Mouse (Mus musculus): ENCODE measurements around the gene Zmat5. TPM values are rescaled to one million over a fixed set of nuclear protein-coding genes. Genes with fewer than 3 reads are reported as not detected.
"Not testable (repeated sequence)": the region's sequence is repeated elsewhere in the genome, so short reads cannot be mapped to it uniquely, and the experiment has no call there.

Gene Zmat5
- polyA plus RNA-seq, 1 experiment from 2014 or later = 51.2 TPM

DNA sequence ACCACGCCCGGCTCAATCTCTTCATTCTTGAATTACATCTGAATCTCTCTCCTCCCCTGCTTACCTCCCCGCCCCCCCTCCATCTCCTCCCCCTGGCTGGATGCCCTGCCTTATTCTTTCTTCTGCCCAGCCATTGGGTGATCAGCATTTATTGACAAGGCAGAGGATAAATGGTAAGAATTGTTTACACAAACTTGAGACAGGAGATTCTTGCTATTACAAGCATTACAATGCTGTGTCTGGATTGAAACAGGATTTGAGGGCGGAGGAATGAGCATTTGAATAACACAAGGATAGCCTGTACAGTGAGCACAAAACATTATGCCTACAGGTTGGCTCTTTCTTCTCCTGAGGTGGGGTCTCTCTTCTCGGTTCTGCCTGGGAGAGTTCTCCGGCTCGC lies 14.1 kb upstream of the Zmat5 start:
- Histone ChIP-seq H3K36me3 (no peaks in the 10 kb centered on the region), H3K27ac (replicated peaks) (no peak overlapping the region), H3K4me1 (peaks cover 6% of the 10 kb centered on the region; the same call in 1 of the 2 replicates), H3K27me3 (replicated peaks) (no peaks in the 10 kb centered on the region; the same call in 1 of the 2 replicates), H3K9ac (no peak overlapping the region), H3K4me3 (no peak overlapping the region), H3K4me2 (no peak overlapping the region), H3K9me3 (0 out of 2 replicates have a peak, but pooled peaks cover 5% of the 10 kb centered on the region)
- 73% methylated on average over 7 of the region's 7 CpGs for WGBS
- ATAC-seq (ENCODE audit: extremely low read depth, insufficient number of reproducible peaks, low FRiP score, low TSS enrichment) = no peak

DNA sequence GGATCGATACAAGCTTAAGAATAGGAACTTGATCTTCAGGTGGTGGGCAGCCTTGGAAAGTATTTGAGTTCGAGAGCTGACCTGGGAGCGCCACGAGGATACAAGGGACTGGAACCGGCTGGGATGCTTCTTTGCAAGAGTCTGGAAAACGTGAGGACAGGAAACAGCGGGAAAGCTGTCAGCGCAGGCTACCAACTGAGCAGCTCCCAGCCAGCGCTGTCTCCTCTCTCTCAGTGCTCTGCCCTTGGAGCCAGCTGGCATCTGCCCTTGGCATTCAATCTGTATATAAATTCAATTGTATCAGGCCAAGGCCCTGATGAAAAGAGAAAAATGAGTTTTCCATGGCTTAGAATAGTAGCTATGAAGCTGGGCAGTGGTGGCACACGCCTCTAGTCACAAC lies 13.3 kb upstream of the Zmat5 start:
- no peak overlapping the region for H3K27ac ChIP-seq (replicated peaks)
- no peaks in the 10 kb centered on the region; the same call in 1 of the 2 replicates for H3K27me3 ChIP-seq (replicated peaks)
- no peak for ATAC-seq (ENCODE audit: extremely low read depth, insufficient number of reproducible peaks, low FRiP score, low TSS enrichment)
- no peak overlapping the region for H3K4me3 ChIP-seq
- WGBS = 39% methylated on average over 10 of the region's 10 CpGs
- no peaks in the 10 kb centered on the region for H3K36me3 ChIP-seq
- 0 out of 2 replicates have a peak, but pooled peaks cover 5% of the 10 kb centered on the region for H3K9me3 ChIP-seq
- H3K4me1 ChIP-seq = 0 out of 2 replicates have a peak, but pooled peaks cover 6% of the 10 kb centered on the region
- H3K4me2 ChIP-seq = no peak overlapping the region
- H3K9ac ChIP-seq = no peak overlapping the region

DNA sequence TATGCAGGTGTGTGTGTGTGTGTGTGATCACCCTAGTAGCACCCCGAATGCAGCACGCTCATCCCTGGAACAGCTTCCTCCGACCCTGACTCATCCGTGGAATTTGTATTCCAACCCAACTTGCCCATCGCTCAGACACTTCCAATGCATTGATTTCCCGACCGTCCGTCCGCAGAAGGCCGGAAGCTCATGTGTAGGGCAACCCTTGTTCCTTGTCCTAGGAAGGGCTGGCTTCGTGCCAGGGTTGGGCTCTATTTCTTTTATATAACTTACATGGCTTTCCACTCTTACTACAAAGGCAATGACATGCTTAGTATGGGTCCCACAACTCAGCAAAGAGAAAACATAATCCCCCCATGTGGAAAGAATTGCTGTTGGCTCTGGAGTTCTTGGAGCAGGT lies 12.3 kb upstream of the Zmat5 start:
- no peak overlapping the region for H3K9ac ChIP-seq
- 88% methylated on average over 11 of the region's 11 CpGs for WGBS
- H3K36me3 ChIP-seq = no peaks in the 10 kb centered on the region
- H3K27ac ChIP-seq (replicated peaks) = no peak overlapping the region
- H3K4me2 ChIP-seq = no peak overlapping the region
- H3K27me3 ChIP-seq (replicated peaks) = no peaks in the 10 kb centered on the region; the same call in 1 of the 2 replicates
- H3K4me1 ChIP-seq = 0 out of 2 replicates have a peak, but pooled peaks cover 6% of the 10 kb centered on the region
- H3K9me3 ChIP-seq = 0 out of 2 replicates have a peak, but pooled peaks cover 5% of the 10 kb centered on the region
- H3K4me3 ChIP-seq = no peak overlapping the region
- ATAC-seq (ENCODE audit: extremely low read depth, insufficient number of reproducible peaks, low FRiP score, low TSS enrichment) = no peak

DNA sequence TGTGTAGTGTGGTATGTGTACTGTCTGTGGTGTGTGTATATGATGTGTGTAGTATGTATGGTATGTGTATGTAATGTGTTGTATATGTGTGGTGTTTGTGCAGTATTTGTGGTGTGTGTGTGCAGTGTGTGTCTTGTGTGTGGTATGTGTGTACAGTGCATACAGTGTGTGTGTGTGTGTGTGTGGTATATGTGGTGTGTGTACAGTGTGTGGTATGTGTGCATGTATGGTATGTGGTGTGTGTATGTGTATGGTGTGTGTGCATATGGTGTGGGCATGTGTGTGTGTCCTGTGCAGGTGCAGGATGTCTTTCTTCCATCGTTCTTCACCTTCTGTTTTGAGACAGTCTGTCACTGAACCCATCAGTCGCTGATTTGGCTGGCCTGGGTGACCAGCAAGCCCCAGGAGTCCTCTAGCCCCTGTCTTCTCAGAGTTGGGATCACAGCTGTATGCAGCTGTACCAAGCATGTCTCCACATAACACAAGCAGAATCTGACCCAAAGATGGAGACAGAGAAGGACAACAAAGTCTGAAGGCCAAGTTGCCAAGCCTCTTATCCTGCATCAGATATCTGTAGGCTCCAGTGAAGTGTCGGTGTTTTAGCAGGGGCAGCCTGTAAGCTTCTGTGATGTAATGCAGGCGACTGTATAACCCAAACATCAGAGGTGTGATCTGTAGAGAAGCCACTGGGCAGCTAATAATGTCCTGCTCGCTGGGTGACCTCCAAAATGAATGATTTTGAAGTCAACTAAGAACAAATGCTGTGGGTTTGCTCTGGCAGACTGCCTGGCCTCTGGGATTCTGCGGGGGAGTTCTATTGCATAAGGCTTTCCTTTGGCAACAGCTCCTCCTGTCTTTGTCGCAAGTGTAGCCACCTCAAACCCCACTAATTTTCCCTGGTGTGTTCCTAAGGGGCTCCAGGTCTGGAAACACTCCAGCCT lies 7.2 kb upstream of the Zmat5 start:
- no peaks in the 10 kb centered on the region for H3K27me3 ChIP-seq (replicated peaks)
- no peak for ATAC-seq (ENCODE audit: extremely low read depth, insufficient number of reproducible peaks, low FRiP score, low TSS enrichment)
- 30% methylated on average over 7 of the region's 7 CpGs for WGBS

DNA sequence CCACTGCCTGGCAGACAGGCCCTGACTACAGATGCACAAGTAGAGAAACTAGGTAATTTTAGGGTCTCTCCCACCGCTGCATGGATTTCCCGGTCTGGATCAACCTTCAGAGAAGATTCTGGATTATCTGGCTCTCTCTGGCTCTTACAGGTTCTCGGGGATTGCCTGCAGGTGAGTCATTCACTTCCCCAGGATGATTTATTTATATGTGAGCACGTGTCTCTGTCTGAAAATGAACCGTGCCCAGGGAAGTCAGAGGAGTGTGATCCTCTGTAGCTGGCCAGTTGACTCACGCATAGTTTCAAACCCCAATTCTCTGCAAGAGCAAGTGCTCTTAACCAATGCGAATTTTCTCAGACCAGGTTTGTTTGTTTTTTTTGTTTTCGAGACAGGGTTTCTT lies 3.8 kb upstream of the Zmat5 start:
- Histone ChIP-seq H3K4me2 (no peak overlapping the region), H3K9me3 (no peaks in the 10 kb centered on the region), H3K4me3 (no peak overlapping the region), H3K27me3 (replicated peaks) (no peaks in the 10 kb centered on the region), H3K36me3 (peaks cover 29% of the 10 kb centered on the region), H3K4me1 (peaks cover 28% of the 10 kb centered on the region), H3K9ac (no peak overlapping the region), H3K27ac (replicated peaks) (no peak overlapping the region)
- no peak for ATAC-seq (ENCODE audit: extremely low read depth, insufficient number of reproducible peaks, low FRiP score, low TSS enrichment)
- WGBS = 77% methylated on average over 8 of the region's 8 CpGs

More for the DNA sequence above, 7.2 kb upstream of the Zmat5 start:
- no peak overlapping the region for H3K4me2 ChIP-seq
- 0 out of 2 replicates have a peak overlapping the region, but pooled peaks have one; percentile 14 for H3K9ac ChIP-seq
- peaks cover 9% of the 10 kb centered on the region for H3K4me1 ChIP-seq
- H3K4me3 ChIP-seq = no peak overlapping the region
- peaks cover 21% of the 10 kb centered on the region for H3K36me3 ChIP-seq
- H3K9me3 ChIP-seq = 0 out of 2 replicates have a peak, but pooled peaks cover 5% of the 10 kb centered on the region
- no peak overlapping the region for H3K27ac ChIP-seq (replicated peaks)

DNA sequence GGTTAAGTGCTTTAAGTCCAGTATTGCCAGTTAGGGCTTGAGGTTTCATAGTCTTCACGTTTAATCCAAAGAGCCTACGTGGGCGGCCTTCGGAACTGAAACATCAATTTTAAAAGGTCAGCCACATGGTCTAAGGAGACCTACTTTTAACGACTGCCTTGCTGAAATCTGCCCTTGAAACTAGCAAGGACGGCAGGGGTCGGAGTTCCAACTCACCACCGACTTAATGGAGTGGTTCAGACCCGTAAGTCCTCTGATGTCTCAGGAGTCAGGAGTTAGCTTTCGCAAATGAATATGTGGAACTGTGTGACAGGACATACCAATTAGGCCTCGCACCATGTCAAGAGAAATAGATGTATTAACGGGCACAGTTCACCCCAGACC lies 798 bp upstream of the Zmat5 start:
- Histone ChIP-seq H3K27me3 (replicated peaks) (no peaks in the 10 kb centered on the region), H3K4me1 (peaks cover 19% of the 10 kb centered on the region), H3K36me3 (peaks cover 29% of the 10 kb centered on the region), H3K9ac (peak overlapping the region; percentile 92), H3K9me3 (no peaks in the 10 kb centered on the region), H3K4me3 (peak overlapping the region; percentile 80), H3K27ac (replicated peaks) (peak overlapping the region; percentile 87), H3K4me2 (peak overlapping the region; percentile 84)
- WGBS = 3% methylated on average over 12 of the region's 12 CpGs
- ATAC-seq (ENCODE audit: extremely low read depth, insufficient number of reproducible peaks, low FRiP score, low TSS enrichment) = no peak

DNA sequence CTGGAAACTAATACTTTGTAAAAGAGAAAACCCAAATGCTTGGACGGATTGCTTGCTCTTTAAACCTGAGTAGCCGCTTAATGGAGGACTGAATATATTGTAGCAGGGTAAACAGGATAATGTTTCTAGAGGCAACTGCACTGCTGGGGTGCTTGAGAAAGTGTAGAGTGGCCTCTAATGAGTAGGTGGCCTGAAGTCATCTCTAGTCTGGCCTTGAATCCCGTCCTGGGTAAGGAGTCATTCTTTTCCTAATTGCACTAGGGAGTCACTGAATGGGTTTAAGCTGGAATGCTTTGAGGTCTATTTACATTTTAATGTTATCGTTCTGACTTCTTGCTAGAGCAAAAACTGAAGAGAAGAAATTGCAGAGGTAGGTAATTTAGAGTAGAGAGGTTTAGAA lies 700 bp downstream of the Zmat5 start:
- H3K27ac ChIP-seq (replicated peaks) = peak overlapping the region; percentile 41; the same call in 1 of the 2 replicates

DNA sequence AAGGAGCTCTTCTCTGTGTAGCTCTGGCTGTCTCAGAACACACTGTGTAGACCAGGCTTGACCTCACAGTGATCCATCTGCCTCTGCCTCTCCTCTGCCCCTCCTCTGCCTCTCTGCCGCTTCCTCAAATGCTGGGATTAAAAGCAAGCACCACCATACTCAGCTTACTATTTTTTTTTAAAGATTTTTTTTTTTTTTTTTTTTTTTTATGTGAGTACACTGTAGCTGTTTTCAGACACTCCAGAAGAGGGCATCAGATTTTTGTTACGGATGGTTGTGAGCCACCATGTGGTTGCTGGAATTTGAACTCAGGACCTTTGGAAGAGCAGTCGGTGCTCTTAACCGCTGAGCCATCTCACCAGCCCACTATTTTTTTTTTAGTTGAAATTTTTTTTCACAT lies 5.7 kb downstream of the Zmat5 start:
- H3K27ac ChIP-seq (replicated peaks); H3K9me3 ChIP-seq; H3K4me2 ChIP-seq; H3K4me1 ChIP-seq; H3K27me3 ChIP-seq (replicated peaks); H3K9ac ChIP-seq; ATAC-seq (ENCODE audit: extremely low read depth, insufficient number of reproducible peaks, low FRiP score, low TSS enrichment); H3K36me3 ChIP-seq; H3K4me3 ChIP-seq: not testable (repeated sequence)
- 80% methylated on average over 4 of the region's 4 CpGs for WGBS

More for the DNA sequence above, 700 bp downstream of the Zmat5 start:
- Histone ChIP-seq H3K4me3 (peak overlapping the region; percentile 80), H3K9ac (peak overlapping the region; percentile 83), H3K27me3 (replicated peaks) (no peaks in the 10 kb centered on the region), H3K4me2 (peak overlapping the region; percentile 84), H3K9me3 (no peaks in the 10 kb centered on the region), H3K4me1 (peaks cover 19% of the 10 kb centered on the region), H3K36me3 (peaks cover 29% of the 10 kb centered on the region)
- ATAC-seq (ENCODE audit: extremely low read depth, insufficient number of reproducible peaks, low FRiP score, low TSS enrichment) = no peak
- WGBS = 10% methylated on average over 4 of the region's 4 CpGs

DNA sequence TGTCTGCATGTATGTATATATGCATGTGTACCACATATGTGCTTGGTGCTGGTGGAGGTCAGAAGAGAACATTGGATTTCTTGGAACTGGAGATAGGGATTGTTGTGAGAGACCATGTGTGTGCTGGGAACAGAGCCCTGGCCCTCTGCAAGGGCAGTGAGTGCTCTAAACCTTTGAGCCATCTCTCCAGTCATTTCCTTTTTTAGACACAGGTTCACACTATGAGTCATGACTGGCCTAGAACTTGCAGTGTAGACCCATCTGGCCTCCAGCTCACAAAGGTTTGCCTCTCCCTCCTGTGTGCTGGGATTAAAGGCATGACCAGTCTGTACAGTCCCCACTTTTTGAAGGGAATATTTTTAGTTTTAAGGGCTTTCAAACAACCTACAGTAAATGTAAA lies 8.3 kb downstream of the Zmat5 start:
- ATAC-seq (ENCODE audit: extremely low read depth, insufficient number of reproducible peaks, low FRiP score, low TSS enrichment) = no peak
- Histone ChIP-seq H3K27ac (replicated peaks) (no peak overlapping the region), H3K27me3 (replicated peaks) (no peaks in the 10 kb centered on the region), H3K36me3 (no peaks in the 10 kb centered on the region), H3K9ac (no peak overlapping the region), H3K4me1 (no peaks in the 10 kb centered on the region; the same call in 1 of the 2 replicates), H3K9me3 (no peaks in the 10 kb centered on the region), H3K4me3 (no peak overlapping the region), H3K4me2 (no peak overlapping the region)

DNA sequence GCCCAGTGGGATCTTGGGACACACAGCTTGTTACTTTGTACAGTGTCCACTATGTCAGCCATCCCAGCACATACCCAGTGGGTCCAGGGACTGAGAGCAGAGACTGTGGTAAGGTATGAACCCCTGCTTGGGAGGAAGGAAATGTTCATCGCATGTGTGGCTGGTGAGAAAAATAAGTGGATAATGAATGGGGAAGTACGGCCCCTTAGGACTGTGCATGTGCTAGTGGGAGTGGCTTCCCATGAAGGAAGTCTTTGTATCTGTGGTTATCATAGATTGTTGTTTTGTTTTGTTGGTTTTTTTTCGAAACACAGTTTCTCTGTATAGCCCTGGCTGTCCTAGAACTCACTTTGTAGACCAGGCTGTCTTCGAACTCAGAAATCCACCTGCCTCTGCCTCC lies 10.2 kb downstream of the Zmat5 start:
- H3K9ac ChIP-seq = no peak overlapping the region
- H3K9me3 ChIP-seq = no peaks in the 10 kb centered on the region
- no peaks in the 10 kb centered on the region for H3K36me3 ChIP-seq
- H3K27ac ChIP-seq (replicated peaks) = no peak overlapping the region
- H3K4me1 ChIP-seq = peaks cover 11% of the 10 kb centered on the region
- 79% methylated on average over 4 of the region's 4 CpGs for WGBS
- no peak overlapping the region for H3K4me3 ChIP-seq
- H3K4me2 ChIP-seq = no peak overlapping the region
- H3K27me3 ChIP-seq (replicated peaks) = no peaks in the 10 kb centered on the region
- no peak for ATAC-seq (ENCODE audit: extremely low read depth, insufficient number of reproducible peaks, low FRiP score, low TSS enrichment)

DNA sequence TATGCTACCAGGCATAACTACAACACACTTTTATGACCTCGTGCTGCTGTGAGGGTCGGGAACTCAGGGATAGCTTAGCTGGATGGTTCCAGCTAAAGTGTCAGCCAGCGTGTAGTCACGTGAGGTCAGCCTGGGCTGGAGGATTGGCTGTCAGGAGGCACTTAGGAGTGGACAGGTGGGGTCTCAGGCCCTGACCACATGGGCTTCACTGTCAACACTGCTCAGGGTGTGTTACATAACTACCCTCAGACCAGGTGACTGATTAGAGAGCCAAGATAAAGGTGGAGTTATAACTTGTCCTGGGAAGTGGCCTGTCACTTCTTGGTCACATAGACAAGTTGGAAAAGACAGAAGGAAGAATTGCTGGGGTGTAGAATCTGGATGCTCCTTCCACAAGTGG lies 11.1 kb downstream of the Zmat5 start:
- Histone ChIP-seq H3K4me1 (peaks cover 11% of the 10 kb centered on the region), H3K9ac (no peak overlapping the region), H3K9me3 (no peaks in the 10 kb centered on the region), H3K4me3 (no peak overlapping the region), H3K4me2 (no peak overlapping the region), H3K27me3 (replicated peaks) (no peaks in the 10 kb centered on the region), H3K27ac (replicated peaks) (no peak overlapping the region), H3K36me3 (no peaks in the 10 kb centered on the region)
- no peak for ATAC-seq (ENCODE audit: extremely low read depth, insufficient number of reproducible peaks, low FRiP score, low TSS enrichment)
- 72% methylated on average over 4 of the region's 4 CpGs for WGBS

Data from heart, embryonic 13.5 days (tissue).